Mouse (Mus musculus): Measurements from ENCODE around the gene Syk.

Syk gene

GRCm38 (mm10) chr13:52651383-52652252 is 68.6 kb downstream of the Syk start:
- peak in 1 of 2 experiments; percentile 62 for DNase-seq (ENCODE audit: low spot score in 2 of 2)

GRCm38 (mm10) chr13:52652253-52652628 is 69.3 kb downstream of the Syk start:
- no peak for DNase-seq (ENCODE audit: low spot score in 2 of 2)

- no peak for DNase-seq (ENCODE audit: low spot score in 2 of 2)
These were observed 71.3 kb downstream of the Syk start for GRCm38 (mm10) chr13:52654081-52654829.

- no peak for DNase-seq (ENCODE audit: low spot score in 2 of 2)
These were observed 71.9 kb downstream of the Syk start for GRCm38 (mm10) chr13:52654830-52655308.

GRCm38 (mm10) chr13:52657966-52658365 is 75.0 kb downstream of the Syk start:
- DNase-seq (ENCODE audit: low spot score in 2 of 2) = no peak

- DNase-seq (ENCODE audit: low spot score in 2 of 2) = peak; percentile 42 to 66
These were observed 75.5 kb downstream of the Syk start for GRCm38 (mm10) chr13:52658477-52658876.

- DNase-seq (ENCODE audit: low spot score in 2 of 2) = no peak
These were observed 76.2 kb downstream of the Syk start for GRCm38 (mm10) chr13:52659171-52659665.

- DNase-seq (ENCODE audit: low spot score in 2 of 2) = no peak
These were observed 86.9 kb downstream of the Syk start for GRCm38 (mm10) chr13:52669889-52670288.

GRCm38 (mm10) chr13:52673272-52673671 is 90.3 kb downstream of the Syk start:
- DNase-seq (ENCODE audit: low spot score in 2 of 2) = no peak

- DNase-seq (ENCODE audit: low spot score in 2 of 2) = no peak
These were observed 90.9 kb downstream of the Syk start for GRCm38 (mm10) chr13:52673856-52674255.

GRCm38 (mm10) chr13:52674839-52675238 is 91.9 kb downstream of the Syk start:
- DNase-seq (ENCODE audit: low spot score in 2 of 2) = no peak

- DNase-seq (ENCODE audit: low spot score in 2 of 2) = no peak
These were observed 92.7 kb downstream of the Syk start for GRCm38 (mm10) chr13:52675526-52676294.

GRCm38 (mm10) chr13:52676671-52677445 is 93.9 kb downstream of the Syk start:
- DNase-seq (ENCODE audit: low spot score in 2 of 2) = no peak

- peak; percentile 25 to 51 for DNase-seq (ENCODE audit: low spot score in 2 of 2)
These were observed 96.9 kb downstream of the Syk start for GRCm38 (mm10) chr13:52679906-52680305.

GRCm38 (mm10) chr13:52682107-52682506 is 99.1 kb downstream of the Syk start:
- no peak for DNase-seq (ENCODE audit: low spot score in 2 of 2)

- no peak for DNase-seq (ENCODE audit: low spot score in 2 of 2)
These were observed 107.5 kb downstream of the Syk start for GRCm38 (mm10) chr13:52690425-52690824.

- DNase-seq (ENCODE audit: low spot score in 2 of 2) = no peak
These were observed 109.3 kb downstream of the Syk start for GRCm38 (mm10) chr13:52692311-52692710.

- DNase-seq (ENCODE audit: low spot score in 2 of 2) = no peak
These were observed 111.9 kb downstream of the Syk start for GRCm38 (mm10) chr13:52694857-52695256.
